Mouse (Mus musculus) erythroblast, embryonic 14.5 days (primary cell): ENCODE data around the gene Dlec1.

ENCODE experiments used
- GATA1 ChIP-seq: IDR thresholded peaks from 2 replicates; pipeline ENCODE4 v1.6.1; 2012; ENCODE audit warnings: low read length, inconsistent platforms, mixed read lengths
- TAL1 ChIP-seq: IDR thresholded peaks from 3 replicates; pipeline ENCODE4 v1.6.1; 2012; ENCODE audit warnings: low read length, inconsistent platforms, mixed read lengths

DNA sequence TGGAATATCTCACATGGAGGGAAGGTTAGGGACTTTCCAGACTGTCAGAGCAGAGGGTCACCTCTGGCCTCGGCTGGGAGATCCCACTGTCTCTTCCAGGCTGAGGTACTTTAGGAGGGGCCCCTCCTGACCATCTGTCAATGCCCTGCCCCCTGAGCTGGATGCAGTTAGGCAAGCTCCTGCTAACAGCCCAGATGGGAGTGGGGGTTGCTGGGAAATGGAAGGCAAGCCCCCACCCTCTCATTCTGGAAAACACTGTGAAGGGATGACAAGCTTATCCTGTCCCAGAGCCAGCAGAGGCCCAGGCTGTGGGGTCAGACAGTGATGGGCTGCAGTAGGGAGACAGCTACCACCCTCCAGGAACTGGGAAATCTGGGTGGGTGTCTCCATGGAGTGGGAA is 15.8 kb upstream of the Dlec1 start:
- TF ChIP-seq GATA1 = no peak
- TF ChIP-seq TAL1 = no peak
